Mouse (Mus musculus) embryonic facial prominence, embryonic 12.5 days (tissue): Measurements from ENCODE around the gene Olfr1383. TPM values are rescaled to one million over a fixed set of nuclear protein-coding genes. Genes with fewer than 3 reads are reported as not detected.
"Not testable (repeated sequence)": the region's sequence is repeated elsewhere in the genome, so short reads cannot be mapped to it uniquely, and the experiment has no call there.

Source experiments
- ATAC-seq: fragments of 200-750 bp; cut with Nextera tagmentation; 2 replicates; pipeline ENCODE4 v1.8.0; 2017; ENCODE audit not compliant: insufficient number of reproducible peaks, insufficient read depth, low FRiP score, low TSS enrichment
- H3K27ac ChIP-seq: fragments of 300-500 bp; sonication (generic); 2 replicates; pipeline ENCODE4 v1.5.1; 2016; ENCODE audit warnings: mild to moderate bottlenecking
- H3K27me3 ChIP-seq: fragments of 300-500 bp; sonication (generic); 2 replicates; pipeline ENCODE4 v1.6.1; 2016; ENCODE audit warnings: mild to moderate bottlenecking, moderate library complexity
- H3K36me3 ChIP-seq: fragments of 300-500 bp; sonication (generic); 2 replicates; pipeline ENCODE4 v1.6.1; 2016; ENCODE audit warnings: mild to moderate bottlenecking
- H3K4me1 ChIP-seq: fragments of 300-500 bp; sonication (generic); 2 replicates; pipeline ENCODE4 v1.6.1; 2016
- H3K4me2 ChIP-seq: fragments of 300-500 bp; sonication (generic); replicated peaks from 2 replicates; pipeline ENCODE4 v1.6.1; 2016; ENCODE audit warnings: mild to moderate bottlenecking, moderate library complexity
- H3K4me3 ChIP-seq: fragments of 300-500 bp; sonication (generic); 2 replicates; pipeline ENCODE4 v1.5.1; 2016; ENCODE audit warnings: mild to moderate bottlenecking
- H3K9ac ChIP-seq: fragments of 300-500 bp; sonication (generic); 2 replicates; pipeline ENCODE4 v1.6.1; 2016; ENCODE audit warnings: mild to moderate bottlenecking, moderate library complexity
- H3K9me3 ChIP-seq: fragments of 300-500 bp; sonication (generic); 2 replicates; pipeline ENCODE4 v1.6.1; 2016; ENCODE audit warnings: mild to moderate bottlenecking, moderate library complexity
- WGBS: fragments of 180-500 bp; shearing (Covaris S2); methylation state at CpG from one replicate; pipeline ENCODE4 v1.1.7; 2016; 5-methylcytosine and 5-hydroxymethylcytosine counted together
- polyA plus RNA-seq: library from polyadenylated mRNA; unstranded; fragments of >200 nt; fragmentation: Nextera tagmentation; extraction: Ambion mirVana; gene quantifications from 2 replicates; pipeline ENCODE4 v1.2.1, GENCODE M21; 2016

Gene Olfr1383
- polyA plus RNA-seq: not detected in 2 replicates

- no peaks in the 10 kb centered on the region for H3K36me3 ChIP-seq
- no peaks in the 10 kb centered on the region for H3K27me3 ChIP-seq
- H3K4me1 ChIP-seq: no peaks in the 10 kb centered on the region
- H3K4me2 ChIP-seq: no peak within 1 kb of the TSS
- H3K27ac ChIP-seq: no peak within 1 kb of the TSS
- no peak within 1 kb of the TSS for H3K4me3 ChIP-seq
- no peak for ATAC-seq
- no peak within 1 kb of the TSS for H3K9ac ChIP-seq
- no peaks in the 10 kb centered on the region for H3K9me3 ChIP-seq
Observed at GRCm38 (mm10) chr11:49519348-49519747, at the start of gene Olfr1383. Gene Olfr1383, plus strand, starts transcription at chr11:49519648.

- Histone ChIP-seq H3K27me3 (no peaks in the 10 kb centered on the region), H3K4me3 (no peak overlapping the region), H3K9ac (no peak overlapping the region), H3K9me3 (no peaks in the 10 kb centered on the region), H3K4me1 (no peaks in the 10 kb centered on the region), H3K36me3 (no peaks in the 10 kb centered on the region), H3K27ac (no peak overlapping the region), H3K4me2 (no peak overlapping the region)
- WGBS: 56% methylated on average over 4 of the region's 4 CpGs
- no peak for ATAC-seq
Observed at GRCm38 (mm10) chr11:49485973-49486372, 33.5 kb upstream of the Olfr1383 start.

- H3K4me3 ChIP-seq, H3K27ac ChIP-seq, H3K4me1 ChIP-seq, H3K9me3 ChIP-seq, H3K9ac ChIP-seq, H3K4me2 ChIP-seq, H3K27me3 ChIP-seq, H3K36me3 ChIP-seq, ATAC-seq: not testable (repeated sequence)
- 76% methylated on average over 1 of the region's 1 CpGs for WGBS
Observed at GRCm38 (mm10) chr11:49488770-49489169, 30.7 kb upstream of the Olfr1383 start, which contains the start of gene Olfr1385. Gene Olfr1385, plus strand, starts transcription at chr11:49489070.

- H3K27me3 ChIP-seq: no peaks in the 10 kb centered on the region
- WGBS: 69% methylated on average over 5 of the region's 5 CpGs
- ATAC-seq: no peak
- no peak overlapping the region for H3K9ac ChIP-seq
- no peak overlapping the region for H3K4me3 ChIP-seq
- no peaks in the 10 kb centered on the region for H3K4me1 ChIP-seq
- no peaks in the 10 kb centered on the region for H3K36me3 ChIP-seq
- H3K27ac ChIP-seq: no peak overlapping the region
- no peaks in the 10 kb centered on the region for H3K9me3 ChIP-seq
- no peak overlapping the region for H3K4me2 ChIP-seq
Observed at GRCm38 (mm10) chr11:49518086-49518485, 1.4 kb upstream of the Olfr1383 start.

- WGBS: 78% methylated on average over 3 of the region's 3 CpGs
- Histone ChIP-seq H3K27ac (no peak within 1 kb of the TSS), H3K4me3 (no peak within 1 kb of the TSS), H3K9me3 (no peaks in the 10 kb centered on the region), H3K9ac (no peak within 1 kb of the TSS), H3K36me3 (no peaks in the 10 kb centered on the region), H3K4me1 (no peaks in the 10 kb centered on the region), H3K4me2 (no peak within 1 kb of the TSS), H3K27me3 (no peaks in the 10 kb centered on the region)
- no peak for ATAC-seq
Observed at GRCm38 (mm10) chr11:49527947-49528346, 8.5 kb downstream of the Olfr1383 start, which contains the start of gene Olfr1382. Gene Olfr1382, plus strand, starts transcription at chr11:49528247.

GRCm38 (mm10) chr11:49532761-49533160 is 13.3 kb downstream of the Olfr1383 start:
- no peaks in the 10 kb centered on the region for H3K9me3 ChIP-seq
- no peaks in the 10 kb centered on the region for H3K27me3 ChIP-seq
- no peaks in the 10 kb centered on the region for H3K36me3 ChIP-seq
- no peak overlapping the region for H3K4me2 ChIP-seq
- no peaks in the 10 kb centered on the region for H3K4me1 ChIP-seq
- H3K9ac ChIP-seq: no peak overlapping the region
- no peak for ATAC-seq
- no peak overlapping the region for H3K4me3 ChIP-seq
- H3K27ac ChIP-seq: no peak overlapping the region

- H3K27ac ChIP-seq, H3K9me3 ChIP-seq, H3K36me3 ChIP-seq, ATAC-seq, H3K4me2 ChIP-seq, H3K4me3 ChIP-seq, H3K4me1 ChIP-seq, H3K27me3 ChIP-seq, H3K9ac ChIP-seq: not testable (repeated sequence)
- WGBS: 88% methylated on average over 2 of the region's 2 CpGs
Observed at GRCm38 (mm10) chr11:49536631-49537030, 17.2 kb downstream of the Olfr1383 start.

DNA sequence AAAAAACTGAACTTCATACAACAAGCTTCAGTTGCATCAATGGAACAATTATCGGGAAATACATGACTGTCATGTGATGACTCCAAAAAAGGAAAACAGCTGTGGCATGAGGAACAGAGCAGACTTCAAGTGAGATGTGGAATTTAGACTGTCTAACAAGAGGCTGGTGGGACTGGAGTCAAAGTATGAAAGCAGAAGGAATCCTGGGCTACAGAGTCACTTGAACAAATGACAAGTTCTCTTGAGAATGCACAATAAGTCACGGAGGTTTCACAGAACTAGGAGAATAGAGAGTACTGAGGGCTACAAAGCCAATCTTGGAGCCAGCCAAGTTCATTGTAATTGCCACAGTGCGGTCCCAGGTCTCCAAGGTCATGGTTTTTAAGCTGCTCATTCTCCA is 23.7 kb downstream of the Olfr1383 start, which contains the start of gene Olfr1381:
TSS of gene Olfr1381 (plus strand) at position 301 of the 400 bp plus-strand sequence.
- 70% methylated on average over 3 of the region's 3 CpGs for WGBS
- not testable (repeated sequence) for H3K4me3 ChIP-seq, H3K36me3 ChIP-seq, ATAC-seq, H3K4me1 ChIP-seq, H3K9me3 ChIP-seq, H3K27me3 ChIP-seq, H3K4me2 ChIP-seq, H3K27ac ChIP-seq, H3K9ac ChIP-seq

- 79% methylated on average over 3 of the region's 3 CpGs for WGBS
- not testable (repeated sequence) for ATAC-seq
Observed at GRCm38 (mm10) chr11:49554033-49554432, 34.6 kb downstream of the Olfr1383 start.

GRCm38 (mm10) chr11:49556578-49556977 is 37.1 kb downstream of the Olfr1383 start, which contains the start of gene Olfr1380:
Gene Olfr1380, plus strand, starts transcription at chr11:49556878.
- H3K27me3 ChIP-seq, H3K9ac ChIP-seq, H3K4me3 ChIP-seq, H3K9me3 ChIP-seq, H3K27ac ChIP-seq, H3K4me2 ChIP-seq, H3K36me3 ChIP-seq, H3K4me1 ChIP-seq, ATAC-seq: not testable (repeated sequence)
- 68% methylated on average over 5 of the region's 5 CpGs for WGBS

More at GRCm38 (mm10) chr11:49554033-49554432, 34.6 kb downstream of the Olfr1383 start:
- H3K4me2 ChIP-seq, H3K36me3 ChIP-seq, H3K9ac ChIP-seq, H3K27me3 ChIP-seq, H3K9me3 ChIP-seq, H3K4me3 ChIP-seq, H3K27ac ChIP-seq, H3K4me1 ChIP-seq: not testable (repeated sequence)

DNA sequence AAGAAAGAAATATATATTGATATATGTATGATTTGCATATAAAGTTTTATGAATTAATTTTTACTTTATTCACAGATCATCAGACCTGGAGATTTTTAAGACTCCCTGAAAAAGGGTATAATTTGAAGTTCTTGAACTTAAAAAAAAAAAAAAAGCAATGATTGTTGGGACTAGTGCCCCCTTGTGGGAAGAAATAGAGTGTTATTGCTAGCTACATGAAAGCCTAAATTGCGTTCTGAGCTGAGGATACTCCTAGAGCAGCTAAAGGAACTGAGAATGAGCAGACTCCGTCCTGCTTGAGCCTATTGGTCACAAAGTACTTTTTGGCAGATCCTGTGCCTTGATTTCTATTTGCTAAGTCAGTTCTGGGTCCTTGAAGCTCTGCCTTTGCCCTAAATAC is 55.6 kb downstream of the Olfr1383 start:
- H3K27ac ChIP-seq, H3K36me3 ChIP-seq, ATAC-seq, H3K4me2 ChIP-seq, H3K4me3 ChIP-seq, H3K4me1 ChIP-seq, H3K9ac ChIP-seq, H3K27me3 ChIP-seq, H3K9me3 ChIP-seq: not testable (repeated sequence)
- 34% methylated on average over 2 of the region's 2 CpGs for WGBS
